Mouse (Mus musculus): Measurements from ENCODE around the gene Ddx39b.

GRCm38 (mm10) chr17:35237504-35237903 is 4.0 kb upstream of the Ddx39b start:
- TF ChIP-seq CTCF (IDR thresholded peaks at IDR 0.05) (no peak), POLR2A (IDR thresholded peaks at IDR 0.05; ENCODE audit: insufficient read depth, low read depth, low read length) (no peak), EP300 (IDR thresholded peaks at IDR 0.05; ENCODE audit: insufficient read depth, low read depth, low read length) (no peak)

All from heart, adult 2 months (tissue).